Mouse (Mus musculus) spleen, postnatal 10 days (tissue): Measurements from ENCODE around the gene Acbd3.
A peak's percentile ranks its signal among the peaks of the same experiment; 100 is the strongest.

Experiments
- DNase-seq, 2 experiments: peaks; one replicate each; pipeline ENCODE4 v3.0.0; 2021 to 2022; ENCODE audit warnings: low spot score in 2 of 2

The Acbd3 gene

DNA sequence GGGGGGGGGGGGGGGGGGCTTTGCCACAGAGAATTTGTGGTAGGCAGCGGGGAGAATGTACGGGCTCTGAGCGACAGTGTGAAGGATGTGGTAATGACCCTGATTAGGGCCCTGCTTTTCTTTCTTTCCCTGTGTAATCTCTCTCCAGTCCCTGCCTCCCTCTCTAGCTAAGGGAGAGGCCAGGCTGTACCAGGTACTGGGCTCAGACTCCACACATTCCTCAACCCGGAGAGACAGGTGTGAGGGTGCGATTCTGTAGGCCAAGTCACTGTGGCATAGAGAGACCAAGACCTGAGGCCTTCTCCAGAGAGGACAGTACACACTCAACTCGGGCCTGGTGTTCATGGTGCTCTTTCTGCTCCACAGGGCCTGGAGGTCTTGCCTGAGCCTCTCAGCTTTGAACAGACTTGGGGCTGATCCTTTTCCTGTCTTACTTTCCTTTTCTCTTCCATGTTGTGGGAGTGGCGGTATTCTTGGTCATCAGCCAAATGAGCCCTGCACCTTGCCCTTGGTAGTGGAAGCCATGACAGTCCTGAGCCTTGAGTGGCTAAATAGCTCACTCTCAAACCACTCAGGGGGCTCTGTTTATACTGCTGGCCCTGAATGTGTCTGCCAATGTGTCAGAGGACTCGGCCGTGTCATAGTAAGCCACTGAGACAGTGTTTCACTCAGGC lies 57.2 kb downstream of the Acbd3 start:
- DNase-seq, result no peak

DNA sequence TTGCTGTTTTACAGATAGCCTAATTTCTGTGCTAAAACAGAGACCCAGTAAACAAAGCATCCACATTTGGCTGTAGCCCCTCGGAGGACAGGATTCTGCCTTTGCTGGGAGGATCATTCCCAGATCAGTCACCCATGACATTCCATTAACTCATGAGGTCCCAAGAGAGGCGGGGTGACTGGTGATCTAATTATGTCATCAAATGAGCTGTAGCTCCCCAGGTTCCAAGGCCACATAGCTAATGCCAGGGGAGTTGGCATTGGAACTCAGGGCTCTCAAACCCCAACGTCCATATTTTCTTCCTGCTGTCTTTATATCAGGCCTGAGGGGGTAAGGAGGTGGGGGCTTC lies 57.7 kb downstream of the Acbd3 start:
- DNase-seq, result no peak

DNA sequence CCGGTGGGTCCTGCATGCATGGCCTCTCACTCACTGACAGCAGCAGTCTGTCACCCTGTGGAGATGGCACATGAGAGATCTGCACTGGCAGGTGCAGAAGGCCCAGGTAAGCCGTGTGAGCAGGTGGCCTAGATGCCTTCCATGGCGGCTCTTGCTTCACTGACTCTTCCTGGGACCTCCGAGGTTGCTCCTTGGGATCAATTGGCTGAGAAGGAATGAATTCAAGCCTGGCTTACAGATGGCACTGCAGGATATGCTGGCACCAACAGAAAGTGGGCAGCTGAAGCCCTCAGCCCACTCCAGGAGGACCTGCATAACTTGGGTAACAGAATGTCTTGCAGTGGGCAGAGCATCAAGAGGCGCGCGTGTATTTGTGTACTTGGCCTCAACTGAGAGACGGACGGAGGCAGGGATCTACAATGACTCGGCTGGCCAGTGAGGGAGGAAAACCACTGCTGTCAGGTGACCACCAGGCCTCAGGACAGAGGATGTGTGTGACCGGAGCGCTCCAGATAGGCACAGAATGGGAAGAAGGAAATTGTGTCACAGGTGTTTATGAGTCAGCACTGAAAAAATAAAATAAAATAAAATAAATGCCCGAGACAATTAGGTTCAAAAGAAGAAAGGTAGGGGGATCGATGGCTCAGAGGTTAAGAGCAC lies 66.1 kb downstream of the Acbd3 start:
- DNase-seq, result no peak

DNA sequence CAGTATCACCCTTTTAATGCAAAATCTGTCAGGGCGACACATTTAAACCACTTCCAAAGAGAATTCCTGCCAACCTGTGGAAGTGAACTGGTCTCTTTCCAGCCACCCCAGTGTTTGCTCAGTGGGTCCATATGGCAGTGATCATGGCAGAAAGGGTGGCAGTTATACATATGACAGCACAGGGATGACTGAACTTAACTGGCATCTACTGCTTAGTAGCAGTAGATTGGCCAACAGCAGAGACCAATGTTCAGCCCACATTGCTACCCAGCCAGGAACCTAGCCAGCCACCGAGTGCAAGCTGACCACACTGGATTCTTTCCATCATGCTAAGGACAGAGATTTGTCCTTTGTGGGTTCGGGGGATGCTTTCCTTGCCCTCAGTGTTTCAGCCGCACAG lies 67.0 kb downstream of the Acbd3 start:
- DNase-seq, result no peak

DNA sequence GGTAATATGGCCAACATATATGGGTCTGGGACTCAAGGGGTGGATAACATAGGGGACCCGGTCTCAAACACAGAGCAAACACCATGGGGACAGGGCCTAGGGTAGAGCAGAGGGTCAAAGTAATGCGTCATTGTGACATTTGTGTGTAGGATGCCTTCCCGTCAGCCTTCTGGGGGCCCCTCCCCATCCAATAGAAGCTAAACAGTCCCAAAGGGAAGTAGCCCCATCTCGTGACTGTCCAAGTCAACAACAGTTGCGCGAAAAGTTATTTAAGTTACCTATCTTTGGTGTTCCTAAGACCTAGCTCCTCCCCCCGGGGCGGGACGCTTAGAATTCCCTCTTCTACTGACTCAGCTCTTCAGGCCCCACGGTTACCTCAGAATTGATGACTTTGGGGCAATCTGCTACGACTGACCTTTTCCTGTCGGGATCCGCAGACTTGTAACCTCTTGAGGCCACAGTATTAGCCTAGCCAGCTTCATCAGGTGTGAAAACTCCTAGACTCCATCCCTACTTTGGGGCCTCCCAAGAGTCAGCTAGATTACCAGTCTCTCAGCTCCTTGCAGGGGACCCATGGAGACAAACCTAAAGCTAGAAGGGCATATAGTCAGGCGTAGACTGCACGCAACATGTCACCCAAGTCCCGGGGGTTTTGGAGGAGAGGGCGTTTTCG lies 67.7 kb downstream of the Acbd3 start:
- DNase-seq, result peak; percentile 31 to 61

DNA sequence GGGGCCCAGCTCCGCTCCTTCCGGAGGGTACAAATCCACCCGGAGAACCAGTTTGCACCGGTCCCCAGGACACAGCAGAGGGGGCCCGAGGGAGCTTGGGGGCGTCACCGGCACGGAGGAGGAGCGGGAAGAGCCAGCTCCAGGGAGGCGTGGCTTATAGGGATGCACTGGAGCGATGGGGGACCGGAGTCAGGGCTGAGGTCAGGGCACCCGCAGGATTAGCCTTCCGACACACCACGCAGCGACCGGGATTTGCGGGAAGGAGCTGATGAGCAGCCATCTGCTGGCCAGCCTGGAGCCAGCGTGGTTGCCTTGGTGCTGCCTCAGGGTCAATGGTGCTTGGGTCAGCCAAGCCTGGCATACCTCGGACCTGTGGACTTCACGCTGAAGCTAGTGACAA lies 68.3 kb downstream of the Acbd3 start:
- no peak for DNase-seq

DNA sequence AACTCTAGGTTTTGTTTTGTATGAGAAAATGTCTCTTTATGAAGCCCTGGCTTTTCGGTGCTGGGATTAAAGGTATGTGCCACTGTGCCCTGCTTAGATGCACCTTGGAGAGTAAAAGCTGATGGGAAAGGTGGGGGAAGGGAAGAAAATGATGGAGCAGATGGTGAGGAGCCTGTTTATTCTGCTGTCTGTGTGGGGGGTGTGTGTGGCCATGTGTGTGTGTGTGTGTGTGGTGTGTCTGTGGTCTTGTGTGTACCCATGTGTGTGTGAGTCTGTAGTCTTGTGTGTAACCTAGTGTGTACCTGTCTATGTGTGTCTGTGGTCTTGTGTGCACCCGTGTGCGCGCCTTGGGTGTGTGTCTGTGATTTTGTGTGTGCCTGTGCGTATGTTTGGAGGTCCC lies 72.8 kb downstream of the Acbd3 start:
- no peak for DNase-seq

DNA sequence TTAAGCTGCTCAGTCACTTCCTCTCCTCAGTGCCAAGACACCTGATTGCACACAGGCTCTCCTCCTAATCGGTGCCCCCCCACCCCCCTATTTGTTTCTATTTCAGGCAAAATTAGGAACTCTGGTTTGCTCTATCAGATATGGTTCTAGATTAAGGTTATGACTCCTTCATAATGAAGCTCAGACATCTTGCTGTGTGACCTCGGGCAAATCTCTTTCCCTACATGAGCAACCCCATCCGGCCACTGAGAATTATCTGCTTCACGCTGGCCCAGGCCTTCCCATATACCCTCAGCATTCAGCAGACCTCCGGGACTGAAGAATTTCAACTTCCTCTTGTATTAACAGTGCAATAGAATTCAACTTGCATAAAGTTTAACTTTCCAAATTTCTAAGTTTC lies 73.4 kb downstream of the Acbd3 start:
- DNase-seq, result no peak

DNA sequence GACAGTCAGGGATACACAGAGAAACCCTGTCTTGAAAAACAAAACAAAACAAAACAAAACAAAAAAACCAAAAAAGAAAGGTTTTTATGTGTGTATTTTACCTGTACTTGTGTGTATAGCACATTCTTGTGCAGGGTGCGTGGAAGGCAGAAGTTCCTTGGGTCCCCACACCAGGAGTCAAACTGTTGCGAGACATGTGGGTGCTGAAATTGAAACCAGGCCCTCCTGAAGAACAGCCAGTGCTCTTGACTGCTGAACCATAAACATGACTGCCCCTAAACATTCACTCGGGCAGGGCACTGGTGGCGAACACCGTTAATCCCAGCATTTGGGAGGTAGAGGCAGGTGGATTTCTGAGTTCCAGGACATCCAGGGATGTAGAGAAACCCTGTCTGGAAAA lies 74.2 kb downstream of the Acbd3 start:
- DNase-seq, result no peak

DNA sequence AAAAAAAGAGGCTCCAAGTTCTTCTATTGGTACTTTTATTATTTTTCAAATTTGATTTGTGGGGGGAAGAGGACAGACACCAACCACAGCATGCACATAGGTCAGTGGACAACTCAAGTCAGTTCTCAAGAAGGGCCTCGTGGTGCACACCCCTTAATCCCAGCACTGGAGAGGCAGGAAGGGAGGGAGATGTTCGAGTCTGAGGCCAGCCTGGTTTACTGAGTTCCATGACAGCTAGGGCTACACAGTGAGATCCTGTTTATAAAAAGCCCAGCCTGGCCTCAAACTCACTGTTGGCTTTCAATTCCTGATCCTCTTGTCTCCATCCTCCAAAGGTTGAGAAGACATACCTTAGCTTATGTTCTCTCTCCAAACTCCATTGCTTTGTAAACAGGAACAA lies 75.0 kb downstream of the Acbd3 start:
- DNase-seq, result no peak

DNA sequence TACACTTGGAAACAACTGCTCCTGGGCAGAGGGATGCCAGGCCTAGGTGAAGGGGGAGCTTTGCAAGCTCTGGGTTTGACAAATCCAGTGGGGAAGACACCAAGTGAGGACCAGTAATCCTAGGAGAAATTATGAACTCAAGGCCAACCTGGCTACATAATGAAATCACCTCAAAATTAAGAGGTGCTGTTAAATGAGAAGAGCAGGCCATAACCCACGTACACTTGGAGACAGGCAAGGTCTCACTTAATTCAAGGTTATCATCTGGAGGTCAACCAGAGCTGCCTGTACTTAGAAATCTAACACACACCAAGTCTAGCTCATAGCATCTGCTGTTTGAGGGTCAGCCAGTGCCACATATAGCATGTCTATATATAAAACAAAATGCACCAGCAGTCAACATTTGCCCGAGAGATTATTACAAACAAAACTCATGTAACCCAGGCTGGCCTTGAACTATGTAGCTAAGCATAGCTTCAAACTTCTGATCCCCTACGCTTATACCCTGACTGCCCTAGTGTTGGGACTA lies 75.7 kb downstream of the Acbd3 start:
- no peak for DNase-seq
